ENCODE assay signal across 14 mouse cellular contexts in genomic region chr3:51159322-51159721, GRCm38 (mm10).
"Had no signal": no experiment of that assay in that cellular context is flagged by ENCODE, and none has a peak within 500 bp of the region (broad histone marks: within the 10 kb centered on the region; RNA-seq: fewer than 3 reads in every experiment).

No protein-coding gene starts in this region.

- H3K4me3 ChIP-seq: limb, embryonic 15.5 days had no signal

- H3K9ac ChIP-seq: limb, embryonic 15.5 days; liver, embryonic 14.5 days had no signal

- H3K27ac ChIP-seq: limb, embryonic 15.5 days; liver, embryonic 14.5 days had no signal

- ATAC-seq: intestine, postnatal 0 days; lung, postnatal 0 days had no signal

- H3K9me3 ChIP-seq: limb, embryonic 15.5 days had no signal

- H3K4me2 ChIP-seq: limb, embryonic 15.5 days had no signal

- DNase-seq: kidney, adult 8-10 months; kidney, postnatal 25 days; layer of hippocampus, adult 9-11 months; layer of hippocampus, postnatal 36 days; lung, adult 2 months; lung, postnatal 36 days; right cerebral cortex, postnatal 4 days; spleen, adult 18-20 months; thymus, adult 2 months; thymus, postnatal 25 days had no signal

- H3K27me3 ChIP-seq: limb, embryonic 15.5 days had no signal

- H3K36me3 ChIP-seq: limb, embryonic 15.5 days had no signal
